Mouse (Mus musculus) neural tube, embryonic 11.5 days (tissue): ENCODE measurements around the gene Gm10282. TPM values are rescaled to one million over a fixed set of nuclear protein-coding genes. Genes with fewer than 3 reads are reported as not detected.

Experiments used
- ATAC-seq: fragments of 200-750 bp; cut with Nextera tagmentation; 2 replicates; pipeline ENCODE4 v1.8.0; 2017; ENCODE audit warnings: moderate number of reproducible peaks, mild to moderate bottlenecking, moderate TSS enrichment, moderate library complexity; ENCODE audit not compliant: insufficient read depth, low FRiP score, low TSS enrichment
- DNase-seq: peaks from one replicate; pipeline ENCODE4 v3.0.0-alpha.2; 2015; ENCODE audit warnings: low spot score
- H3K27ac ChIP-seq: fragments of 300-500 bp; sonication (generic); 2 replicates; pipeline ENCODE4 v1.5.1; 2014; ENCODE audit warnings: low read depth, mild to moderate bottlenecking, low read length
- H3K27me3 ChIP-seq: fragments of 300-500 bp; sonication (generic); 2 replicates; pipeline ENCODE4 v1.6.1; 2014; ENCODE audit warnings: mild to moderate bottlenecking, low read length, mixed read lengths; ENCODE audit not compliant: control insufficient read depth, insufficient read depth
- H3K36me3 ChIP-seq: fragments of 300-500 bp; sonication (generic); 2 replicates; pipeline ENCODE4 v1.6.1; 2014; ENCODE audit warnings: mild to moderate bottlenecking, low read length, moderate library complexity, mixed read lengths; ENCODE audit not compliant: control insufficient read depth, insufficient read depth
- H3K4me1 ChIP-seq: fragments of 300-500 bp; sonication (generic); 2 replicates; pipeline ENCODE4 v1.6.1; 2014; ENCODE audit warnings: low read length, mixed read lengths; ENCODE audit not compliant: control insufficient read depth, insufficient read depth
- H3K4me2 ChIP-seq: fragments of 300-500 bp; sonication (generic); 2 replicates; pipeline ENCODE4 v1.6.1; 2014; ENCODE audit warnings: low read depth, mild to moderate bottlenecking, moderate library complexity
- H3K4me3 ChIP-seq: fragments of 300-500 bp; sonication (generic); 2 replicates; pipeline ENCODE4 v1.5.1; 2014; ENCODE audit warnings: low read depth, low read length
- H3K9ac ChIP-seq: fragments of 300-500 bp; sonication (generic); 2 replicates; pipeline ENCODE4 v1.6.1; 2014; ENCODE audit warnings: mild to moderate bottlenecking, low read length
- H3K9me3 ChIP-seq: fragments of 300-500 bp; sonication (generic); 2 replicates; pipeline ENCODE4 v1.6.1; 2016; ENCODE audit warnings: low read length; ENCODE audit not compliant: control insufficient read depth
- WGBS: fragments of 180-500 bp; shearing (Covaris S2); extraction: QIAGEN DNeasy Blood & Tissue Kit; methylation state at CpG from one replicate; pipeline ENCODE4 v1.1.7; 2014; 5-methylcytosine and 5-hydroxymethylcytosine counted together
- polyA plus RNA-seq: library from polyadenylated mRNA; unstranded; fragments of >200 nt; fragmentation: Nextera tagmentation; extraction: Ambion mirVana; gene quantifications from 2 replicates; pipeline ENCODE4 v1.2.1, GENCODE M21; 2014

The Gm10282 gene
- polyA plus RNA-seq, 1 experiment from 2014 or later, result 35.7 TPM

- Histone ChIP-seq H3K36me3 (no peaks in the 10 kb centered on the region), H3K27me3 (no peaks in the 10 kb centered on the region), H3K9ac (no peak overlapping the region), H3K4me1 (no peaks in the 10 kb centered on the region), H3K4me3 (no peak overlapping the region), H3K9me3 (no peaks in the 10 kb centered on the region), H3K27ac (no peak overlapping the region), H3K4me2 (no peak overlapping the region)
- no peak for DNase-seq
- ATAC-seq, result no peak
- WGBS, result 92% methylated on average over 5 of the region's 5 CpGs
These were observed 1.9 kb upstream of the Gm10282 start for GRCm38 (mm10) chr8:72306913-72307312.

GRCm38 (mm10) chr8:72303633-72304032, 1.4 kb downstream of the Gm10282 start:
- 81% methylated on average over 8 of the region's 8 CpGs for WGBS
- H3K4me3 ChIP-seq, result no peak overlapping the region
- ATAC-seq (no peak), DNase-seq (no peak)
- H3K27ac ChIP-seq, result no peak overlapping the region
- no peak overlapping the region for H3K9ac ChIP-seq
- H3K27me3 ChIP-seq, result no peaks in the 10 kb centered on the region
- H3K4me2 ChIP-seq, result no peak overlapping the region
- no peaks in the 10 kb centered on the region for H3K4me1 ChIP-seq
- no peaks in the 10 kb centered on the region for H3K36me3 ChIP-seq
- no peaks in the 10 kb centered on the region for H3K9me3 ChIP-seq

GRCm38 (mm10) chr8:72302986-72303612, 2.0 kb downstream of the Gm10282 start:
- no peak for DNase-seq
- no peaks in the 10 kb centered on the region for H3K9me3 ChIP-seq
- no peaks in the 10 kb centered on the region for H3K36me3 ChIP-seq
- H3K27ac ChIP-seq, result no peak overlapping the region
- H3K27me3 ChIP-seq, result no peaks in the 10 kb centered on the region
- no peak overlapping the region for H3K4me3 ChIP-seq
- no peak overlapping the region for H3K9ac ChIP-seq
- no peaks in the 10 kb centered on the region for H3K4me1 ChIP-seq
- no peak overlapping the region for H3K4me2 ChIP-seq
- 73% methylated on average over 8 of the region's 8 CpGs for WGBS
- ATAC-seq, result no peak

GRCm38 (mm10) chr8:72301497-72301896, 3.6 kb downstream of the Gm10282 start:
- no peak for ATAC-seq

GRCm38 (mm10) chr8:72300654-72301400, 4.2 kb downstream of the Gm10282 start:
- Histone ChIP-seq H3K9ac (no peak overlapping the region), H3K9me3 (no peaks in the 10 kb centered on the region), H3K4me3 (no peak overlapping the region), H3K36me3 (no peaks in the 10 kb centered on the region), H3K4me2 (no peak overlapping the region), H3K27me3 (no peaks in the 10 kb centered on the region), H3K27ac (no peak overlapping the region), H3K4me1 (no peaks in the 10 kb centered on the region)
- WGBS, result 78% methylated on average over 9 of the region's 9 CpGs
- ATAC-seq (no peak), DNase-seq (no peak)

More at GRCm38 (mm10) chr8:72301497-72301896, 3.6 kb downstream of the Gm10282 start:
- Histone ChIP-seq H3K9ac (no peak overlapping the region), H3K4me2 (no peak overlapping the region), H3K27ac (no peak overlapping the region), H3K27me3 (no peaks in the 10 kb centered on the region), H3K36me3 (no peaks in the 10 kb centered on the region), H3K4me3 (no peak overlapping the region), H3K4me1 (no peaks in the 10 kb centered on the region), H3K9me3 (no peaks in the 10 kb centered on the region)
- WGBS, result 87% methylated on average over 5 of the region's 5 CpGs
- DNase-seq, result no peak

GRCm38 (mm10) chr8:72298928-72299327, 6.1 kb downstream of the Gm10282 start:
- Histone ChIP-seq H3K4me2 (no peak overlapping the region), H3K36me3 (no peaks in the 10 kb centered on the region), H3K4me1 (no peaks in the 10 kb centered on the region), H3K9me3 (no peaks in the 10 kb centered on the region), H3K27ac (no peak overlapping the region), H3K9ac (no peak overlapping the region), H3K4me3 (no peak overlapping the region), H3K27me3 (no peaks in the 10 kb centered on the region)
- ATAC-seq (no peak), DNase-seq (no peak)
- WGBS, result 97% methylated on average over 1 of the region's 1 CpGs

GRCm38 (mm10) chr8:72296561-72296960, 8.5 kb downstream of the Gm10282 start:
- no peak overlapping the region for H3K4me2 ChIP-seq
- DNase-seq, result no peak
- no peaks in the 10 kb centered on the region for H3K36me3 ChIP-seq
- WGBS, result 91% methylated on average over 8 of the region's 8 CpGs
- no peak overlapping the region for H3K27ac ChIP-seq
- no peak overlapping the region for H3K4me3 ChIP-seq
- H3K9me3 ChIP-seq, result no peaks in the 10 kb centered on the region
- H3K27me3 ChIP-seq, result no peaks in the 10 kb centered on the region
- ATAC-seq, result no peak
- no peak overlapping the region for H3K9ac ChIP-seq
- no peaks in the 10 kb centered on the region for H3K4me1 ChIP-seq

- 68% methylated on average over 8 of the region's 8 CpGs for WGBS
- Histone ChIP-seq H3K27ac (no peak overlapping the region), H3K27me3 (no peaks in the 10 kb centered on the region), H3K9ac (no peak overlapping the region), H3K36me3 (no peaks in the 10 kb centered on the region), H3K9me3 (no peaks in the 10 kb centered on the region), H3K4me2 (no peak overlapping the region), H3K4me1 (no peaks in the 10 kb centered on the region), H3K4me3 (no peak overlapping the region)
- ATAC-seq, result no peak
- DNase-seq, result no peak
These were observed 9.4 kb downstream of the Gm10282 start for GRCm38 (mm10) chr8:72295679-72296078.

- H3K27me3 ChIP-seq, result no peaks in the 10 kb centered on the region
- ATAC-seq (no peak), DNase-seq (no peak)
- no peaks in the 10 kb centered on the region for H3K9me3 ChIP-seq
- no peak overlapping the region for H3K4me3 ChIP-seq
- no peaks in the 10 kb centered on the region for H3K36me3 ChIP-seq
- WGBS, result 84% methylated on average over 3 of the region's 3 CpGs
- H3K9ac ChIP-seq, result no peak overlapping the region
- no peak overlapping the region for H3K27ac ChIP-seq
- no peaks in the 10 kb centered on the region for H3K4me1 ChIP-seq
- no peak overlapping the region for H3K4me2 ChIP-seq
These were observed 9.9 kb downstream of the Gm10282 start for GRCm38 (mm10) chr8:72295125-72295524.
